Mouse (Mus musculus) retina, adult 2 months (tissue): ENCODE data around the gene Rasa4.
"Not testable (repeated sequence)": the region's sequence is repeated elsewhere in the genome, so short reads cannot be mapped to it uniquely, and the experiment has no call there.

Experiments
- DNase-seq: peaks from one replicate; pipeline ENCODE4 v3.0.0-alpha.2; 2012; ENCODE audit warnings: low read depth, low spot score

Rasa4 gene

DNA sequence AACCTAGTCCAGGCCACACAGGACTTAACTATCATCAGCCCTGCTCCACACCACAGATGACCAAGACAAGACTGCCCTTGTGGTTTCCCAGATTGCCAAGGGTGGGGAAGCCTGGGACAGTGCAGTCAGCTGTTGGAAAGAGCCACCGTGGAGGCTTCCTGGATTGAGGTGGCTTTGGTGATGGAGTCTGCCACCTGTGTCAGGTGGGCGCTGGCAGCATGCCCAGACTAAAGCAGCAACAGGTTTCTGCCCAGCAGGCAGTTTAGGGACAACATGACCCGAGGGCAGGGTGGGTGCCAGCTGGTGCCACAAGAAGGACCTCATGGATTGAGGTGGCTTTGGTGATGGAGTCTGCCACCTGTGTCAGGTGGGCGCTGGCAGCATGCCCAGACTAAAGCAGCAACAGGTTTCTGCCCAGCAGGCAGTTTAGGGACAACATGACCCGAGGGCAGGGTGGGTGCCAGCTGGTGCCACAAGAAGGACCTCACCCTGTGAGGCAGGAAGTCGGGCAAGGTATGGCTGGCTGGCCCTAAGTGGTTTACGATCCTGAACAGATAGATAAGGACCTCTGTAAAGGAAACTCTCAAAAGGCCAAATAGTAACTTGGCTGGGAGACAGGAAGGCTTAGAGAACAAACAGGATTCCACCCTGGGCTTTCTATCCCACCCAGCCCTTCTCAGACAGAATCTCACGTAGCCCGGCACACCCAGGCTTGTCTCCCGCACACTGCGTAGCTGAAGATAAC lies 17.1 kb upstream of the Rasa4 start:
- not testable (repeated sequence) for DNase-seq

DNA sequence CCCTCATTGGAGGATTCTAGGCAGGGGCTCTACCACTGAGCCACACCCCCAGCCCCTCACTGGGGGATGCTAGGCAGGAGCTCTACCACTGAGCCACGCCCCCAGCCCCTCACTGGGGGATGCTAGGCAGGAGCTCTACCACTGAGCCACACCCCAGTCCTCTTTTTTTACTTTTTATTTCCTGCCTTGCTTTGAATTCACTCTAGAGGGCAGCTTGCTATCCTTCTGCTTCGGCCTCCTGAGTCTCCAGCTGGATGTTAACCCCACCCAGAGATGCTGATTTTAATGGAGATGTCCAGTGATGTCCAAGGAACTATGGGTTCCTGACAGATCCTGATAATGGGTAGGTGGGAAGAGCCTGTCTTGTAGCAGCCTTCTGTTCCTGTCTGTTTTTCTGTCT lies 14.3 kb upstream of the Rasa4 start:
- DNase-seq = no peak

DNA sequence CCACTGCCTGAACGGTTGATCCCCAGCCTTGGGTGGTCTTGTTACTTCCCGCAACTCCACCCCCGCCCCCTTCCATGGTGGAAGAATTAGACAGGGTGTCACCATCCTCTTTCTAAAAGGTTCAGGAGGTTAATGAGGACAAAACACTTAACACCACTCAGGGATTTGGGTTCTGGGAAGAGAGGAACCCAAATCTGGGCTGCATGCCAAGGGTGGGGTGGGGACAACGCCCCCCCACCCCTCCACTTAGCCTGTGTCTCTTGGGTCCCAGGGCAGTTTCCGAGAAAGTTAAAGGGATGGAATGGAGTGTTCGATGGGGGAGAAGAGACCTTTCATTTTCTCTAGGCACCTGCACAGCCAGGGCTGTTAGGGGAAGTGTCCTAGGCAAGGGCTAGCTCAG lies 10.7 kb upstream of the Rasa4 start:
- no peak for DNase-seq

DNA sequence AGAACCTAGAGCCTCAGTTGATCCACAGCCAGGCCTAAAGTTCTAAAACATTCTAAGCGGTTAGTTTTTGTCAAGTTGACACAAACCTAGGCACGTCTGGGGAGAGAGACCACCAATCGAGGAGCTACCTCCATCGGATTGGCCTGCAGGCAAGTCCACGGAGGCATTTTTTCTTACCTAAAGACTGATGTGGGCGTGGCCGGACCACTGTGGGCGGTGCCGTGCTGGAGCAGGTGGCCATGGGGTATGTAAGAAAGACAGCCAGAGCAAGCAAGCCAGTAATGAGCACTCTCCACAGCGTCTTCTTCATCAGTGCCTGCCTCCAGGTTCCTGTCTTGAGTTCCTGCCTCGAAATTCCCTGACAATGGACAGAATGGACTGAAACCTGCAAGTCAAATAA lies 10.2 kb upstream of the Rasa4 start:
- no peak for DNase-seq

DNA sequence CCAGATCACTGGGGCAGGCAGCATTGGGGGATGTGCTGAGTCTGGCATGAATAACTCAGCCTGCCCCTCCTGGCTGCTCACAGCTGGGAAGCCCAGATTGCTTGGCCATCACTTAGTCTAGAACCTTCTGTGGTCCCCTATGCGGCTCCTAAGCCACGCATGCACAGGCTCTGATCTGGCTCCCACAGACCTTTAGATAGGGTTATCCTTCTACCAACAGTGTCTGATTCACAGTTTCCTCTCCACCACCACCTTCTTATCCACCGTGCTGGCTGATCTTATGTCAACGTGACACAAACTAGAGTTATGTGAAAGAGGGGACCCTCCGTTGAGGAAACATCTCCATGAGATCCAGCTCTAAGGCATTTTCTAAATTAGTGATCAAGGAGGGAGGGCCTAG lies 8.6 kb upstream of the Rasa4 start:
- DNase-seq = no peak

DNA sequence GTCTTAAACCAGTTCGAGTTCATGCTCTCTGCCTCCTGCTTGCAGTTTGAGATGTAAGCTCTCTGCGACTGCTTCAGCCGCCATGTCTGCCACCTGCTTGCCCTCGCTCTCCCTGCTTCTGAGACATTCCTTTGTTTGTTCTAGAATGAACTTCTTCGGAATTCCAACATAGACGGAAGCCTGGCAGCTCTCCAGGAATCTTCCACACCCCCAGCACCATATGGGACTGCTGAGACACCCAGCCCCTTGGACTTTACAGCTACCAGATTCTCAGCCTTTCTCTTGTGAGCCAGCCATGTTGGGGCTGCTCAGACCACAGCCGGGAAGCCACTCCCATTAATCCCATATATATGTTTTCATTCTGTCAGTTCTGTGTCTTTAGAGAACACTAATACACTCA lies 7.4 kb upstream of the Rasa4 start:
- DNase-seq = no peak

DNA sequence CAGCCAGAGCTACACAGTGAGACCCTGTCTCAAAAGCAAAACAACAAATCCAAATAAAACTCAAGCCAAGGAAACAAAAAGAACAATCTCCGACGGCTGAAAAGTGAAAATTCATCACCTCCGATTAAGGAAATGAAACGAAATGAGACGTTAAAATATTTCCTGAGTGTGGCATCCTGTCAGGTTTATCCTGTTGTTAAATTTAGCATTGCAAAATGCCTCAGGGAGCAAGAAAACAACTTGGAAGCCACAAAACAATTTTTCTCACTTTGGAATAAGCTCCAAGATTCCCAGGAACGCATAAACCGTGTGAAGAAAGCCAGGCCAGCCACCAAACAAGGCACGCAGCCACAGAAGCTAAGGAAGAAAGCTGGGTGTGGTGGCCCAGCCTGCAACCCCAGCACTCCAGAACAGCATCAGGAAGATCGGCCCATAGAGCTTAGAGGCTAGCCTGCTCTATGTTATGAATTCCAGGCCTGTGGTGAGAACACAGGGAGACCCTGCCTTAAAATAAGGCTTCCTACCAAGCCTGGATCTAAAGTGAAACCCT lies 6.6 kb upstream of the Rasa4 start:
- no peak for DNase-seq

DNA sequence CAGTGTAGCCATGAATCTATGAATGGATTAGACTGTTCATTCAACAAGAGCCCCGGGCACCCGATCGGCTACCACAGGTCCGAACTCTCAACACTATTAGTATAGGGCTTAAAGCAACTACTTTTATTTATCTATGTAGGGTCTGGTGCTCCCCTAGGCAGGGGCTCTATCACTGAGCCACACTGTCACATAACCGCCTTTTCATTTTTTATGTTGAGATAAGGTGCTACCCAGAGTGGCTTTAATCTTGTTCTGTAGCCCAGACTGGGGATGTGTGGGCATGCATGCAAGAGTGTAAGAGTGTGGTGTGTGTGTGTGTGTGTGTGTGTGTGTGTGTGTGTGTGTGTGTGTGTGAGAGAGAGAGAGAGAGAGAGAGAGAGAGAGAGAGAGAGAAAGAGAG lies 5.6 kb upstream of the Rasa4 start:
- no peak for DNase-seq

DNA sequence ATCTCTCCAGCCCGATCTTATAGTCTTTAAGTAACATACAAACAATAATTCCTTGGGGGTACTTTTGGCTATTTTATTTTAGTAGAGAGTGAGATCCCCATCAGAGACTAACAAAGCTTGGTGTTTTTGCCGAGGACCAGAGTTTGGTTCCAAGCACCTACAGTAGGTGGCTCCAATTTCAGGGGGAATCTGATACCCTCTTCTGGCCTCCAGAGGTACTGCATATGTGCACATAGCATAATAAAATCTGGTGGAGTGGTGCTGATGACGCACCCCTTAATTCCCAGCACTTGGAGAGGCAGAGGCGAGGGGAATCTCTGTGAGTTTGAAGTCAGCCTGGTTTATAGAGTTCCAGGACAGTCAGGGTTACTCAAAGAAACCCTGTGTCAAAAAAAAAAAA lies 1.4 kb upstream of the Rasa4 start:
- DNase-seq = no peak

DNA sequence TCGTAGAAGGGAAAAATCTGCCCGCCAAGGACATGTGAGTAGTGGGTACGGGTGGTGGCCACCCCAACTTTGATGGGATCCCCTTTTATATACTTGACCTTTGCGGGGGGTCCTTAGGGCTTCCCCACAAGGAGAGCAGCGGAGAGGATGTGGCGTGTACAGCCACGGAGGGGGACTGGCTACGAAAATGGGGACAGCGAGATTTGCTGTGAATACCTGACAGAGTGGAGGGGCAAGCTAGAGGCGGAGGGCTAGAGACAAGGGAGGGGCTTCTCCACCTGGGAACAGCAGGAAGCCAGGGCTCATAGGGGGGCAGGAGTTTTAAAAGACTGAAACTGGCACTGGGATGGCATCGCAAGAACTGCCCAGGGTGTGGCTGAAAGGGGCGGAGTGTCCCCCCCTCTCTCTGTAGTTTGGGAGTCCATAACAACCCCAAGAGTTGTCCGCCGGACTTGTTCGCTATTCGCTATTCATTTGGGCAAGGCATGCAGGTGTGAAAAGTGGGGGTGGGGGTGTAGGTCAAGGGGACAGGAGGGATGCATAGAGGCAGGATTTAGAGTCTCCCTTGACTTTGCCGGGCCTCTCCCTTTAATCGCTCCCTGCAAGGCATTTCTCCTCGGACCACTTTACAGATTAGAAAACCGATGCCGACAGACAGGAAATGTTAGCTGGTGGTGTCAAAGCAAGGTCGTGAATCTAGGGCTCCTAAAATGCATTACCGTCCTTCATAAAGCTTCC lies 597 bp downstream of the Rasa4 start:
- no peak for DNase-seq

DNA sequence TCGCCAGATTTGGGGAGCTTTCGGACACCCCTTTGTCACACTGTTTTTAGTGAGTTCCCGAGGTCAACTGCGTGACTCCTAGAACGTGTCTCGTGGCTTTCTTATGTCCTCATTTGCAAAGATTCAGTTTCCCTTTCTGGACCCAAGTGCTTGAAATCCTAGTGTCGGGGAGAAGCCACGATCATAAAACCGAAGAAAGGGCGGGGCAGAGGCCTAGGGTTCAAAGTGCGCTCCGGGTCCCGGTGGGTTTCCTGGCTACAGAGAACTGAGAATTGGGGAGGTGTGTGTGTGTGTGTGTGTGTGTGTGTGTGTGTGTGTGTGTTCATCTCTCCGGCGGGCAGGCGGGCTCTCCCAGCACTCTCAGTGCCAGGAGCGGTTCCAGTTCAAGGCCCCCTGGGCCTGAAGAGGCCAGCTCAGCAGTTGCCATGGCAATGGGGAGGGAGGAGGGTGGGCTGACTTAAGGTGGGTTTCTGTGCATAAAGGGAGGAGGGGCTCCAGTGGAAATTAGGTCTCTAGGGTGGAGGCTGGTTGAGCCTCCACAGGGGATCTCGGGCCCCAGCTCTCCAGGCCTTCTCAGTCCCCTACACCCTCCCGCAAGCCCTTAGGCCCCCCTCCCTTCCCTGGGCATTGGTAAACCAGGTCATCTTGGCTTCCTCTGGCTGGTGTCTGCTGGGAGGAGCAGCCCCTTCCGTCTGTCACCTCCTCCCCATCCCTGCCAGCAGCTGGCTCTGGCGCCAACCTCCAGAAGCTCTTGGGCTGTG lies 1.4 kb downstream of the Rasa4 start:
- DNase-seq = no peak

DNA sequence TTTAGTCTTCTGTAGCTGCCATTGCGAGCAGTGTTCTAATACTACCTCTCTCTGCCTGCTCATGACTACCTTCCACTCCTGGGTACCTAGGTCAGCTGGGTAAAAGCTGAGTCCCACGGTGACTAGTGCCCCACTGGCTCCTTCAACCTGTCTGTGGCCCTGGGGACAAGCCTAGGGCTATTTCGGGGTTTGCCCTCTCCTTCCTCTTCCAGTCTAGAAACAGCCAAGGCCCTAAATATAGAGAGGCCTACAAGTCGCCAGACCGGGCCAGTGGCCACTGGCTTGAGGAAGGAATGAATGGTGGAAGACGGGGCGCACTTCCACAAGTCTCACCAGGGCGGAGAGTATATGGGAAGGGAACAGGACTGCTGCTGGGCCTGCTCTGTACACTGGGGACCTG lies 2.6 kb downstream of the Rasa4 start:
- DNase-seq = no peak

DNA sequence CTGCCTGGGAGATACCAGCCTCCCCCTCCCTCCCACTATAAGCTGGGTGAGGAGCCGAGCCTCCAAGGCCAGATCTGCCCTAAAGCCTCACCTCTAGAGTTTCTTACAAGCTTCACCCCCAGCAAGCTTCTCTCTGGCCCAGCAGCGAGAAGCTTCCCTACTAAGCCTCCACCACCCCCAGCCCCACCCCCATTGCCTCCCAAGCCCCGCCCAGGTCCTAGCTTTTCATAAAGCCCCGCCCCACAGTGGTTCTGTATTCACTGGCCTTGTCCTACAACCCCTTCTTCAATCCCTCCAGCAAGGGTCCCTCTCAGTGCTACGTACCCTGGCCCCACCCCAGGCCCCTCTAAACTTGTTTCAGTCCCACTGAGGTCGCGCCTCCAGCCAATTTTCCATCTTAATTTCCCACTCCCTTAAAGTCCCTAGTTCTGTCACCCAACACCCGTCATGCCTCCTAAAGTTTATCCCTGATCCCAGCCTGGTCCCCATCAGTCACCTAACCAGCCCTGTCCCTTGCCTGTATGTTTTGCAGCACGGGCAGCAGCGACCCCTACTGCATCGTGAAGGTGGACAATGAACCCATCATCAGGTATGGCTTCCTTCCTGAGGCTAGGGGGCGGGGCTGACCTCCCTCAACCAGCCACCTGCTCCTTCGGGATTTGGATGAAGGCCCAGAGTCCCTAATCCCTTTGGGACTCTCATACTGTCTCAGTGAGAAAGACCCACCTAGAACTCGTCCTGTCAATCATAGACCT lies 5.3 kb downstream of the Rasa4 start:
- DNase-seq = no peak

DNA sequence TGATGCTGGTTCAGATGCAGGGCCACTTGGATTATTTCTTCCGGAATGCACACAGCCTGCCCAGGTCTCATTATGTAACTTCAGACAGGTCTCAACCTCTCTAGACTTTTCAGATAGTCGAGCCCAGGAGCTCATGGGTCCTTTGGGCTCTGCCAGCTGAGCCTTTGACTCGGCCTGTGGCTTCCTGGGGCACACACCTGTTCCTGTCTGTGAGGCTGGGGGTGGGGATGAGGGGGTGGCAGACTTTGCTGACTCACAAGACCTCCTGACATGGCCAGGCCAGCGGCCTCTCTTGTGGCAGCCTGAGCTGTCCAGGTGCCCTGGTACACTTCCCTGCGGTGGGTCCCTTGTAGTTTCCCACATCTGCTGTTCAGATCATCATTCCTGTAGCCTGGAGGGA lies 8.2 kb downstream of the Rasa4 start:
- DNase-seq = no peak

DNA sequence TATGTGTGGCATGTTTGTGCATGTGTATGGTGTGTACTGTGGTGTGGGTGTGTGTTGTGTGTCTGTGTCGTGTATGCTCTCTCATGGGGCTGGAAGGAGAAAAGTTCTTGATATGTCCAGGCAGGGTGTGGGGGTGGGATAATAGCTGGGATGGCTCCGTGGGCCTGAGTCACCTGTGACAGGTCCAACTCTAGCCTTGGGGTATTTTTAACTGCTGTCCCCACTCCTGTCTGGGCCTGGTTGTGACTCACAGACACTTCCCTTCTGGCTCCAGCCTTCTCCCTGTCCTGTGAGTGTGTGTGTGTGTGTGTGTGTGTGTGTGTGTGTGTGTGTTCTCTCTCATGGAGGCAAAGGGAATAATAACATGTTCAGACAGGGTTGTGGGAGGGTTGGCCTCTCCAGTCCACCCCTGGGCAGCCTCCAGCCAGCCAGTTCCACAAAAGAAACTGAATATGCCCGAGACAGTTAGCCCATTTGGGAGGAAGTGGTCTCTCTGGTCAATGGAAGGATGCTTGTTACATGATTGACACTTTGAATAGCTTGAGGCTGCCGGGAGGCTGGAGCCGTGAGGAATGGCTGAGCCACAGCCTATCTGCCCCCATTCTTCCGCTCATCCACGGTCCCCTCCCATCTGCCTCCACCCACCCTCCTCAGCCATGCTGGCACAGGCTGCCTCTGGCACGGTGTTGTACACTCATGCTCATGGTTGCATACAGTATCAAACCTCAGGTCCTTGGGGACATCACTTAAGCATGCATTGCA lies 10.7 kb downstream of the Rasa4 start:
- no peak for DNase-seq

DNA sequence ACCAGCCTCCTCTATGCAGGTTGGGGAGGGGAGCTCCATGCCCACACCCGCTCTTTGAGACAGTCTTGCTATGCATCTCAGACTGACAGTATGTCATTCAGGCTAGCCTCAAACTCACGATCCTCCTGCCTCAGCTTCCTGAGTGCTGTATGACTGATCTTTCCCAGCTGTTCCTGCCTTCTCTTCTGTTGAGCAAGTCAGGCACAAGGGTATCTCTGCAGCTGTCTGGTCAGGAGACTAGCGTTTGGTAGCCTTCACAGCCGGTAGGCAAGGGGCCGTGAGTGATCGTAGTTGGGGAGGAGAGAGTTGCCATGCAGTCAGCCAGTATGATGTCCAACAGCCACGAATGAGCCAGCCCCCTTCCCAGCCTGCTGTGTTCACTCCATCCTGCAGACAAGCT lies 11.4 kb downstream of the Rasa4 start:
- DNase-seq = no peak

DNA sequence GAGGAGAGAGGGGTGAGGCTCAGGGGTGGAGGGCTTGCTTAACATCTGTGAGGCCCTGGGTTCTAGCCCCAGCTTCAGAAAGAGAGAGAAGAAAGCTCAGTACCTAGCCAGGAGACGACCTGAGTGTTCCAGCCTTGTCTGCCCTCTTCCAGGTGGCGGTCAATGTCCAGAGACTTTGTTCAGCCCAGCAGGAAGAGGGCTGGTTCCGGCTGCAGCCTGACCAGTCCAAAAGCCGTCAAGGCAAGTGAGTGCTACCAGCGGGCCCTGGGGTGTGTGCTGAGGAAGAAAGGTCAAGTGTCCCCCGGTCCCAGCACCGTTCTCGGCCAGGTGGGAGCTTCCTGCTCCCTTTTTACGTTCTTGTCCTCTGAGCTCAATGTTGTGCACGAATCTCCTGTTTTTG lies 14.8 kb downstream of the Rasa4 start:
- DNase-seq = no peak

DNA sequence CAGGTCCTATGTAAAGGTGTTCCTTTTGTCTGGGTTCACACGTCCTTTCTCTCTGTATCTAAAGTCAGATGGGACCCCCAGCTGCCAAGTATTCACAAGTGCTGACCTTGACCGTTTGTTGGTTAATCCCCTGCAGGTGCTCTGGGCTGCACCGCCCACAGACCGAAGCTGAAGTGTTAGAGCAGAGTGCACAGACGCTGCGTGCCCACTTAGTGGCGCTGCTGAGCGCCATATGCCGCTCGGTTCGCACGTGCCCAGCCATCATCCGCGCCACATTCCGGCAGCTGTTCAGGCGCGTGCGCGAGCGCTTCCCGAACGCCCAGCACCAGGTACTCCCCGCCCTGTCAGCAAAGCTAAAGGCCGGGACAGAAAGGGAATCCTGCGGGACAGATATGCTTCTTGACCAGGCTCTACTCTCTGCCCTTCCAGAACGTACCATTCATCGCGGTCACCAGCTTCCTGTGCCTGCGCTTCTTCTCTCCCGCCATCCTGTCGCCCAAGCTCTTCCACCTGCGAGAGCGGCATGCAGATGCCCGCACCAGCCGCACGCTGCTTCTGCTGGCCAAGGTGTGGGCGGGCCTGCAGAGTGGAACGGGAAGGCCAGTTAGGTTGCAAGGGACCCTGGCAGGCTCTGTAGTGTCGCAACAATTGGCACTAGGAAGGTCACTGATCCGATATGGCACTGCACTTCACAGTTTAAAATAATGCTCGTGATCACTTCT lies 18.5 kb downstream of the Rasa4 start:
- DNase-seq = peak; percentile 67

DNA sequence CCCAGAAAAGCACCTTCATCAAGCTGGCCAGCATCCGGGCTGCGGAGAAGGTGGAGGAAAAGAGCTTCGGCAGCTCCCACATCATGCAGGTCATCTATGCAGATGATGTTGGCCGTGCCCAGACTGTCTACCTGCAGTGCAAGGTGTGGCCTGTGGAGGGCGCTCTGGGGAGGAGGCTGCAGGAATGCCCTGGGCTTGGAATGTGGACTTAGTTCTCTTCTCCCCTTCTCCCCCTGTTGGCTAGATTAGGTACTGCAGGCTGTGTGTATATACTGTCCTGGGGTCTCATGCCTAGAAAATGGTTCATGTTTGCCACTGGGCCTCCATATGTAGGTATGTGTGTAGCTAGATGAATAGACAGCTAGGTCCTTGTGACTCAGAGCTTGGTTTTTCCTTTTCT lies 20.8 kb downstream of the Rasa4 start:
- no peak for DNase-seq

DNA sequence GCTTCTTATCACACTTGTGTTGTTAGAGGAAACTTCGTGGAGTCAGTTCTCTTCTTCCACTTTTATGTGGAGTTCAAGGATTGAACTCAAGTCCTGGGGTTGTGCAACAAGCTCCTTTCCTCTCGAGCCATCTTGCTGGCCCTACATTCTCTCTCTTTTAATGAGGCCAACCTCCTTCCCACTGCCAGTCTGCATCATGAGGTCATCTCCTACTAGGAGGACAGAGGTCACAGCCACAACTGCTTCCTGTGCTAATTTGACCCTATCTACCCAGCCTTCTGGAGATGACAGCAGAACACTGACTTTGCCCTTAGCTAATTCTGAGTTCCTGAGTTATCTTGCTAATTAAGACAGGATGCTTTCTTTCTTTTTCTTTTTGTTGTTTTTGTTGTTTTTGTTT lies 24.8 kb downstream of the Rasa4 start:
- DNase-seq = no peak
